Mouse (Mus musculus) forebrain, embryonic 14.5 days (tissue): ENCODE measurements around the gene Prrc2b. TPM values are rescaled to one million over a fixed set of nuclear protein-coding genes. Genes with fewer than 3 reads are reported as not detected.
A peak's percentile ranks its signal among the peaks of the same experiment; 100 is the strongest.

Source experiments
- ATAC-seq: fragments of 200-750 bp; cut with Nextera tagmentation; 2 replicates; pipeline ENCODE4 v1.8.0; 2017; ENCODE audit warnings: mild to moderate bottlenecking, moderate library complexity
- DNase-seq: peaks from one replicate; pipeline ENCODE4 v3.0.0-alpha.2; 2015; ENCODE audit warnings: low spot score
- H3K27ac ChIP-seq: fragments of 300-500 bp; sonication (generic); 2 replicates; pipeline ENCODE4 v1.5.1; 2014; ENCODE audit warnings: low read depth, mild to moderate bottlenecking, control low read depth, low read length, moderate library complexity
- H3K27me3 ChIP-seq: fragments of 300-500 bp; sonication (generic); replicated peaks from 2 replicates; pipeline ENCODE4 v1.6.1; 2014; ENCODE audit warnings: low read length, control low read depth, mixed read lengths; ENCODE audit not compliant: control insufficient read depth, insufficient read depth
- H3K36me3 ChIP-seq: fragments of 300-500 bp; sonication (generic); 2 replicates; pipeline ENCODE4 v1.6.1; 2014; ENCODE audit warnings: low read length, control low read depth; ENCODE audit not compliant: control insufficient read depth, insufficient read depth
- H3K4me1 ChIP-seq: fragments of 300-500 bp; sonication (generic); 2 replicates; pipeline ENCODE4 v1.6.1; 2014; ENCODE audit warnings: antibody characterized with exemption, low read length, control low read depth; ENCODE audit not compliant: control insufficient read depth, insufficient read depth
- H3K4me2 ChIP-seq: fragments of 300-500 bp; sonication (generic); 2 replicates; pipeline ENCODE4 v1.6.1; 2014; ENCODE audit warnings: mild to moderate bottlenecking, control low read depth, low read length
- H3K4me3 ChIP-seq: fragments of 300-500 bp; sonication (generic); 2 replicates; pipeline ENCODE4 v1.5.1; 2014; ENCODE audit warnings: low read depth, low read length, control low read depth
- H3K9ac ChIP-seq: fragments of 300-500 bp; sonication (generic); 2 replicates; pipeline ENCODE4 v1.6.1; 2014; ENCODE audit warnings: mild to moderate bottlenecking, low read length, control low read depth, moderate library complexity
- H3K9me3 ChIP-seq: fragments of 300-500 bp; sonication (generic); replicated peaks from 2 replicates; pipeline ENCODE4 v1.6.1; 2016; ENCODE audit warnings: low read length, control low read depth, mixed read lengths; ENCODE audit not compliant: control insufficient read depth
- WGBS: fragments of 180-500 bp; shearing (Covaris S2); extraction: QIAGEN DNeasy Blood & Tissue Kit; methylation state at CpG from one replicate; pipeline ENCODE4 v1.1.7; 2014; 5-methylcytosine and 5-hydroxymethylcytosine counted together
- polyA plus RNA-seq: library from polyadenylated mRNA; unstranded; fragments of >200 nt; fragmentation: Nextera tagmentation; extraction: Ambion mirVana; gene quantifications from 2 replicates; pipeline ENCODE4 v1.2.1, GENCODE M21; 2014

Prrc2b gene
- polyA plus RNA-seq, 1 experiment from 2014 or later: 53.3 TPM

DNA sequence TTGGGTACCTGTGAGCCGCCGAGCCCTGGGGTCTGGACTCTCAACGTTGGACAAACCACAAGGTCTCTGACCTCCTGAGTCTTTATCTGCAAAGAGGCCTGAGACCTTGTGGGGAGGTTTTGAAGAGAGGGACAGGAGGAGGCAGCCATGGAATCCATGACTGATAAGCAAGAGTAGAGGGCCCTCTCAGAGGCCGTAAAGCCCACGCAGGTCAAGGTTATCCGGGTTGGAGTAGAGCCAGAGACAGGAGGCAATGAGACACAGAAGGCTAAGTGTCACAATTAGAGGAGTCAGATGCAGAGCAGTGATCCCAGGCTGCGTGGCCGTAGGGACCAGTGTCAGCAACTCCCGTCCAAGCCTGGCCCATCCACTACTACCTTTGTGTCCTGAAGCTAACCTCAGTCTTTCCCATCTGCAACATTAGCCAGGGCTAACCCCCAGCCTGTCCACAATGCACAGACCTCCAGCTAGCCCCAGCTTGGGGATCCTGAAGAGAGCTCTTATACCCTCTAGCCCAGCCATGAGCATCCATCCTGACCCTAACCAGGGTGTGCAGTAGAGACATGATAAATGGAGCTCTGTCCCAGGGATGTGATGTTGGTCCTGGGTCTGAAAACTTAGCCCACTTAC is 19.6 kb upstream of the Prrc2b start:
- Histone ChIP-seq H3K4me1 (no peaks in the 10 kb centered on the region), H3K27ac (no peak overlapping the region), H3K27me3 (no peaks in the 10 kb centered on the region), H3K4me3 (no peak overlapping the region), H3K36me3 (no peaks in the 10 kb centered on the region), H3K9me3 (no peaks in the 10 kb centered on the region), H3K4me2 (no peak overlapping the region), H3K9ac (no peak overlapping the region)
- DNase-seq (no peak), ATAC-seq (no peak)
- WGBS: 83% methylated on average over 9 of the region's 9 CpGs

DNA sequence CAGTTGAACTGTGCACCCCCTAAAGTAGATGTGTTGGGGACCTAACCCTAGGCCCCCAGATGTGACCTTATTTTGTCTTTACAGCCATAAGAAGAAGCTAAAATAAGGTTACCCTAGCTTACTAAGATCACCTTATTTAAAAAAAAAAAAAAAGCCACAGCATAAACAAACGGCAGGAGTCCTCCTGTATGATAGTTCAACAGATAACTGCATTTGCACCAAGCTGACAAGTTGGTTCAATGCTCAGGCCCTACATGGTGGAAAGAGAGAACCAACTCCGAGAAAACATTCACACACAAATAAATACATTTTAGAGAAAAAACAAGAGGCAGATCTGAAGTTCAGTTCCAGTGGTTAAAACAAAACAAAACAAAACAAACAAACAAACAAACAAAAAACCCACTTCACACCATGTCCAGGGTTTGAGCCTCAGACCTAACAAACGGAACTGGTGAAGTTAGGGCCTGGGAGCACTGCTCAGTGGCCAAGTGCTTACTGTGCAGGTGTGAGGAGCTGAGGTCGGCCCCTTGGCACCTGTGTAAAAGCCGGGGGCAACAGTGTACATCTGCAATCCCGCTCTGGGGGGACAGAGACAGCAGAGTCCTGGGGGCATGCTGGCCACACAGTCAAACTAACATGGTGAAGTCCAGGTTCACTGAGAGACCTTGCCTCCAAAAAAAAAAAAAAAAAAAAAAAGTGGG is 18.9 kb upstream of the Prrc2b start:
- Histone ChIP-seq H3K36me3 (no peaks in the 10 kb centered on the region), H3K9me3 (no peaks in the 10 kb centered on the region), H3K27ac (peak overlapping the region; percentile 27; the same call in 1 of the 2 replicates), H3K4me3 (no peak overlapping the region), H3K4me2 (no peak overlapping the region), H3K9ac (no peak overlapping the region), H3K27me3 (no peaks in the 10 kb centered on the region), H3K4me1 (no peaks in the 10 kb centered on the region; the same call in 1 of the 2 replicates)
- ATAC-seq (no peak), DNase-seq (no peak)
- WGBS: 70% methylated on average over 6 of the region's 6 CpGs

DNA sequence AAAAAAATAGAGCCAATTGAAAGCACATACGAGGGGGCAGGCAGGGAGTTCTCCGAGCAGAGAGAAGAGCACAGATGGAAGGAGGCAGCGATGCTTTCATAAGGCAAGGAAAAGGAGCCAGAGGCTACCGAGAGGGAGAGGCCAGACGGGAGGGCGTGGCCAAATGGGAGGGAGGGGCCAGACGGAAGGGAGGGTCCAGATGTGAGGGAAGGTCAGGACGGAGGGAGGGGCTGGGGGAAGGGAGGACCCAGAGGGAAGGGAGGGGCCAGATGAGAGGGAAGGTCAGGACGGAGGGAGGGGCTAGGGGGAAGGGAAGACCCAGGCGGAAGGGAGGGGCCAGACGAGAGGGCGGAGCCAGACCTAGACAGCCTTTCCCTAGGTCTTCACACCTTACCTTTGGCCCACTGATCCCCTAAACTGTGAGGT is 18.3 kb upstream of the Prrc2b start:
- H3K9me3 ChIP-seq: no peaks in the 10 kb centered on the region
- no peaks in the 10 kb centered on the region for H3K27me3 ChIP-seq
- DNase-seq (peak; percentile 50), ATAC-seq (no peak)
- H3K4me1 ChIP-seq: peaks cover 2% of the 10 kb centered on the region; the same call in 1 of the 2 replicates
- no peak overlapping the region for H3K27ac ChIP-seq
- no peak overlapping the region for H3K4me2 ChIP-seq
- 3% methylated on average over 12 of the region's 12 CpGs for WGBS
- H3K36me3 ChIP-seq: no peaks in the 10 kb centered on the region
- H3K4me3 ChIP-seq: no peak overlapping the region
- H3K9ac ChIP-seq: no peak overlapping the region

DNA sequence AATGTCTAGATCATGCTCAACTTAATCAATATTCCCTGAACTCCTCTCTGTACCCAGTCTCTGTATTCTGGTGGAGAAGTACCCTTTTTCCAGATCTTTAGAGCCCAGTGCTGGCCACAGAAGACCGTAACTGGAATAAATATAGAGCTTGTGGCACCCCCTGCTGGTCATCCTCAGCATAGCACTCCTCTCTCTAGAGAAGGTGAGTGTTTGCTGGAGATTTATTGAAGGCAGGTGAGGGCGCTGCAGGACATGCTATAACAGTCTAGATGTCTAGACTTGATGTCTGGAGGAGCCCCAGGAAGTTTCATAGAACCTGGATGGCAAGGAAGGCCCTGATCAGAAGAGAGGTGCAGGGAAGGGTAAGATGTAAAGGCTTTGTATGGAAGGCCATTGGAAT is 16.8 kb upstream of the Prrc2b start:
- Histone ChIP-seq H3K4me3 (no peak overlapping the region), H3K9ac (no peak overlapping the region), H3K27me3 (no peaks in the 10 kb centered on the region), H3K4me2 (no peak overlapping the region), H3K36me3 (no peaks in the 10 kb centered on the region), H3K9me3 (no peaks in the 10 kb centered on the region), H3K27ac (no peak overlapping the region), H3K4me1 (peaks cover 2% of the 10 kb centered on the region; the same call in 1 of the 2 replicates)
- DNase-seq (peak; percentile 81), ATAC-seq (no peak)
- WGBS: 2% methylated on average over 2 of the region's 2 CpGs

DNA sequence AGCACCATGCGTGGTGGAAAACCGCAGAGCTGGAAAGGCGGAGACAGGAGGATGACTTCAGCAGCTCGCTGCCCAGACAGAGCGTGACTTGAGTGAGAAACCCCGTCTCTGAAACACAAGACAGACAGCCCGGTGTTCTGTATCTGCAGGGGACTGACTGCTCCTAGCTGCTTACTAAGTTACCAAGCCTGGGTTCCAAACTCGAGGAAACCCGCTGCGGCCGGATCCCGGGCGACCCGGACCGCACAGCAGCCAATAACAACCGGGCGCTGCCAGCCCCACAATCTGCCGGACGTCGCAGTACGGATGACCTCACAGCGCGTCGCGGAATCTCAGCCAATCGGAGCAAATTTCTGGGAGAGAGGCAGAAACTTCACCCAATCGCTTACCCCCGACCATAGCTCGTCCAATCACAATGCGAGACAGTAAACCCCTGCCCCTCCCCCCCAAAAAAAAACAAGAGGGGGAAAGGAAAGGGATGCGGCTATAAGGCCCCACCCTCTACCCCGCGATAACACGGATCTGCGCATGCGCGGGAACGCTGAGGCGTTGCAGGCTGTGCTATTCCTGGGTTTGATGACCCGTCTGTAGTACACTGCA is 13.1 kb upstream of the Prrc2b start:
- Histone ChIP-seq H3K36me3 (no peaks in the 10 kb centered on the region), H3K4me2 (peak overlapping the region; percentile 94), H3K4me1 (peaks cover 2% of the 10 kb centered on the region; the same call in 1 of the 2 replicates), H3K27me3 (no peaks in the 10 kb centered on the region), H3K4me3 (peak overlapping the region; percentile 61), H3K27ac (peak overlapping the region; percentile 85), H3K9ac (peak overlapping the region; percentile 77), H3K9me3 (no peaks in the 10 kb centered on the region)
- DNase-seq (peak; percentile 100), ATAC-seq (peak; percentile 96)
- under 1% methylated on average over 40 of the region's 40 CpGs for WGBS

DNA sequence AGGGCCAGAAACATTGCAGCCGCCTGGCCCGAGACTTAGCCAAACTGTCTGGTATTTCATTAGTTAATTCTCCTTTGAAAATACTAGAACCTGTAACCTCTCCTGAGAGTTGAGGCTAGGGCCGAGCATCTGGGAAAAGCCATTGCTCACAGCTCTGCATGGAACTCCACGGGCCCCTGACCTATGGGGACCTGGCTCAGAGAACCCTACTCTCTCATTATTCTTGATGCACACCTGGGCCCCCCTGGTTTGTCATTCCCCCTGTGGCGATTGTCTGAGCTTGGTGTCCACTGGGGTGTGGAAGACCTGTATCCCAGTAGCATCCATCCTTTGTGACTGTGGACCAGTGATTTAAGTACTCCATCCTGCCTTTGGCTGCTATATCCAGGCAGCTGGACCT is 11.5 kb upstream of the Prrc2b start:
- DNase-seq: no peak
- no peak overlapping the region for H3K4me2 ChIP-seq

DNA sequence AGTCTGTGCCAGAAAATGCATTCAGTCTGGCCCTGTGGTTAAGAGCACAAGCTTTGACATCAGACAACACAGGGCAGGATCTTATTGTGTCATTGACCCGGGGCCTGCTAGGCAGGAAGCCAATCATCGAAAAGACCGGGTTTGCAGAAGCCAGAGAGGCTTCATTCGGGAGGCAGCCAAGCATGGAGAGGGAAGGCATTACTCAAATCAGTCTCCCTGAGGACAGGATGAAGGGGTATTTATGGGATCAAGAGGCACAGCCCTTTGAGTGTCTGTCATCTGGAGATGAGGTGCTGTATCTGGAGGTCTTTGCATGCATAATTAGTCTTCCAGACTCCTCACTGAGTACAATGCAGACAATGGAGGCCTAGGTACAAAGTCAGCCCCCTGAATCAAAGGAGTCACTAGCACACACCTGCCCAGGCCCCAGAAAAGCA is 10.4 kb upstream of the Prrc2b start:
- WGBS: 25% methylated on average over 4 of the region's 4 CpGs
- Histone ChIP-seq H3K4me1 (peaks cover 2% of the 10 kb centered on the region; the same call in 1 of the 2 replicates), H3K27ac (no peak overlapping the region), H3K9ac (no peak overlapping the region), H3K4me3 (no peak overlapping the region), H3K27me3 (no peaks in the 10 kb centered on the region), H3K4me2 (no peak overlapping the region), H3K9me3 (no peaks in the 10 kb centered on the region), H3K36me3 (no peaks in the 10 kb centered on the region)
- no peak for ATAC-seq
- DNase-seq: no peak

More for the DNA sequence above, 11.5 kb upstream of the Prrc2b start:
- WGBS: 85% methylated on average over 5 of the region's 5 CpGs
- Histone ChIP-seq H3K27me3 (no peaks in the 10 kb centered on the region), H3K36me3 (no peaks in the 10 kb centered on the region), H3K4me1 (peaks cover 2% of the 10 kb centered on the region; the same call in 1 of the 2 replicates), H3K9ac (no peak overlapping the region), H3K27ac (no peak overlapping the region), H3K9me3 (no peaks in the 10 kb centered on the region), H3K4me3 (no peak overlapping the region)
- no peak for ATAC-seq

DNA sequence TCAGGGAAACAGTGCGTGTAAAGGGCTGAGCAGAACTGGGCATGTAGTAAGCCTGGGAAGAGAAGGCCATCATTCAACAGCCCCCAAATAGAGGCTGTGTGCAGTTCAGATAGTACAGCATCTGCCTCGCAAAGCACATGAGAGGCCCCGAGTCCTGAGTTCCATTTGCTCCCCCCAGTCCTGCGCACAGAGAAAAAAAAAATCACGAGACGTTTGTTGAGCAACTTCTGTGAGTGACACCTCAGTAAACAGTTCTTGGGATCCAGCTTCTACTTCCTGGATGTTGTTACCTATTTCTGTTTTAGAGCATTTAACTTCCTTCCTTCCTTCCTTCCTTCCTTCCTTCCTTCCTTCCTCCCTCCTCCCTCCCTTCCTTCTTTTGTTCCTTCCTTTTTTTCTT is 9.3 kb upstream of the Prrc2b start:
- Histone ChIP-seq H3K4me3 (no peak overlapping the region), H3K27me3 (no peaks in the 10 kb centered on the region), H3K4me2 (no peak overlapping the region), H3K9ac (no peak overlapping the region), H3K4me1 (peaks cover 2% of the 10 kb centered on the region; the same call in 1 of the 2 replicates), H3K36me3 (no peaks in the 10 kb centered on the region), H3K9me3 (no peaks in the 10 kb centered on the region), H3K27ac (no peak overlapping the region)
- no peak for DNase-seq
- WGBS: 90% methylated on average over 6 of the region's 6 CpGs
- no peak for ATAC-seq

DNA sequence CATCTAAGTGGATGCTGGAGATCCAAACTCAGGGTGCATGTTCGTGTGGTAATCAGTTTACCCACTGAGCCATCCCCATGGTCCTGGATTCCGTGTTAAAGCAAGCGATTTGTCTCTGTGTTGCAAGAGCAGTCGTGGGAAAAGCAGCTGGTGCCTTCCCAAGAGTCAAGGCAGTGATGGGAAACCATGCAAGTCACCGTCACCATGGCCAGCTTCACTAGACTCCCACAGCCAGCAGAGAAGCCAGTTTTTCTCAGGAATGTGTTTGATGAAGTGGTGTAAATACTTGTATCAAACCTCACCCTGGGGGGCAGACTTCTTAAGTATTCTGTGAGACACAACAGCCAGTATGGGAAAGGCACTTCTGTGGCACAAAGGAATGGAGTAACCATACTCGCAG is 8.5 kb upstream of the Prrc2b start:
- Histone ChIP-seq H3K27me3 (no peaks in the 10 kb centered on the region), H3K4me2 (no peak overlapping the region), H3K9ac (no peak overlapping the region), H3K9me3 (no peaks in the 10 kb centered on the region), H3K4me3 (no peak overlapping the region), H3K4me1 (no peaks in the 10 kb centered on the region; the same call in 1 of the 2 replicates), H3K36me3 (no peaks in the 10 kb centered on the region), H3K27ac (no peak overlapping the region)
- DNase-seq (no peak), ATAC-seq (no peak)
- 69% methylated on average over 6 of the region's 6 CpGs for WGBS
